Mouse (Mus musculus): Measurements from ENCODE around the gene Riiad1. TPM values are rescaled to one million over a fixed set of nuclear protein-coding genes. Genes with fewer than 3 reads are reported as not detected.

Gene Riiad1
- polyA plus RNA-seq (2016; fragmentation: Nextera tagmentation; extraction: Ambion mirVana), result 11.9 and 12.9 TPM in 2 replicates

GRCm38 (mm10) chr3:94480291-94480884, at the start of gene Riiad1:
Riiad1 (minus strand) TSS chr3:94480341.
- H3K4me3 ChIP-seq, result peak within 1 kb of the TSS; percentile 59
- 0 out of 2 replicates have a peak within 1 kb of the TSS, but pooled peaks have one; percentile 54 for H3K27ac ChIP-seq
- no peaks in the 10 kb centered on the region for H3K9me3 ChIP-seq
- 12% methylated on average over 16 of the region's 16 CpGs for WGBS
- H3K36me3 ChIP-seq, result peaks cover 15% of the 10 kb centered on the region; the same call in 1 of the 2 replicates
- peak within 1 kb of the TSS; percentile 86 for H3K9ac ChIP-seq
- H3K27me3 ChIP-seq (replicated peaks), result peaks cover 6% of the 10 kb centered on the region; the same call in 1 of the 2 replicates
- peak within 1 kb of the TSS; percentile 82 for H3K4me2 ChIP-seq (replicated peaks)
- no peak for ATAC-seq (ENCODE audit: low FRiP score, low read depth)
- H3K4me1 ChIP-seq, result peaks cover 69% of the 10 kb centered on the region

GRCm38 (mm10) chr3:94526731-94527130, 46.6 kb upstream of the Riiad1 start:
- 73% methylated on average over 2 of the region's 2 CpGs for WGBS
- H3K4me2 ChIP-seq (replicated peaks), result no peak overlapping the region
- no peaks in the 10 kb centered on the region for H3K27me3 ChIP-seq (replicated peaks)
- no peak overlapping the region for H3K4me3 ChIP-seq
- H3K27ac ChIP-seq, result no peak overlapping the region
- ATAC-seq (ENCODE audit: low FRiP score, low read depth), result no peak
- H3K4me1 ChIP-seq, result no peaks in the 10 kb centered on the region
- no peak overlapping the region for H3K9ac ChIP-seq
- no peaks in the 10 kb centered on the region for H3K9me3 ChIP-seq
- H3K36me3 ChIP-seq, result peaks cover 18% of the 10 kb centered on the region

DNA sequence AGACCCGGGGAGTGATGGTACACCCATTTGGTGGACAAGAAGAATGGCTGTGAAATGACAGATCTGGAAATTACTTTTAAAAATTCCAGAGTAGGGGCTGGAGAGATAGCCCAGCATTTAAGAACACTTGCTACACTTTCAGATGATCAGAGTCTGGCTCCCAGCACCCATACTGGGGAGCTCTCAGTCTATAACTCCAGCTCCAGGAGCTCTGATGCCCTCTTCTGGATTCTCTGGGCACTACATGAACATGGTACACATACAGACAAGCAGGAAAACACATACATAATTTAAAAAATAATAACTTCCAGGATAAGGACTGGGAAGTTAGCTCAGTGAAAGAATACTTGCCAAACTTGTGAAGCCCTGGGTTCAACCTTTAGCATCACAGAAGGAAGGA, 26.5 kb upstream of the Riiad1 start:
- H3K4me3 ChIP-seq, result no peak overlapping the region
- H3K27ac ChIP-seq, result no peak overlapping the region
- H3K9ac ChIP-seq, result no peak overlapping the region
- no peaks in the 10 kb centered on the region for H3K27me3 ChIP-seq (replicated peaks)
- no peak overlapping the region for H3K4me2 ChIP-seq (replicated peaks)
- H3K4me1 ChIP-seq, result no peaks in the 10 kb centered on the region
- 92% methylated on average over 1 of the region's 1 CpGs for WGBS
- no peaks in the 10 kb centered on the region for H3K9me3 ChIP-seq
- H3K36me3 ChIP-seq, result peaks cover 32% of the 10 kb centered on the region
- no peak for ATAC-seq (ENCODE audit: low FRiP score, low read depth)

- H3K4me2 ChIP-seq (replicated peaks), result no peak overlapping the region
- H3K4me3 ChIP-seq, result no peak overlapping the region
- no peak overlapping the region for H3K9ac ChIP-seq
- H3K9me3 ChIP-seq, result no peaks in the 10 kb centered on the region
- WGBS, result 73% methylated on average over 3 of the region's 3 CpGs
- peaks cover 17% of the 10 kb centered on the region for H3K36me3 ChIP-seq
- no peak overlapping the region for H3K27ac ChIP-seq
- no peaks in the 10 kb centered on the region for H3K27me3 ChIP-seq (replicated peaks)
- no peak for ATAC-seq (ENCODE audit: low FRiP score, low read depth)
- H3K4me1 ChIP-seq, result no peaks in the 10 kb centered on the region
These were observed 22.1 kb upstream of the Riiad1 start for GRCm38 (mm10) chr3:94502243-94502642.

GRCm38 (mm10) chr3:94497162-94497561, 17.0 kb upstream of the Riiad1 start:
- no peak overlapping the region for H3K4me2 ChIP-seq (replicated peaks)
- H3K4me3 ChIP-seq, result no peak overlapping the region
- 84% methylated on average over 4 of the region's 4 CpGs for whole genome bisulfite sequencing
- no peaks in the 10 kb centered on the region for H3K27me3 ChIP-seq (replicated peaks)
- peaks cover 11% of the 10 kb centered on the region for H3K36me3 ChIP-seq
- no peak overlapping the region for H3K27ac ChIP-seq
- ATAC-seq (ENCODE audit: low FRiP score, low read depth), result no peak
- no peaks in the 10 kb centered on the region for H3K4me1 ChIP-seq
- no peak overlapping the region for H3K9ac ChIP-seq
- no peaks in the 10 kb centered on the region for H3K9me3 ChIP-seq

GRCm38 (mm10) chr3:94487581-94487980, 7.4 kb upstream of the Riiad1 start:
- ATAC-seq (ENCODE audit: low FRiP score, low read depth), result no peak
- Histone ChIP-seq H3K9me3 (no peaks in the 10 kb centered on the region), H3K4me1 (peaks cover 41% of the 10 kb centered on the region), H3K27ac (no peak overlapping the region), H3K4me2 (replicated peaks) (no peak overlapping the region), H3K36me3 (peaks cover 68% of the 10 kb centered on the region), H3K9ac (no peak overlapping the region), H3K27me3 (replicated peaks) (no peaks in the 10 kb centered on the region), H3K4me3 (no peak overlapping the region)
- WGBS, result 84% methylated on average over 6 of the region's 6 CpGs

GRCm38 (mm10) chr3:94485922-94486321, 5.8 kb upstream of the Riiad1 start:
- no peak overlapping the region for H3K9ac ChIP-seq
- WGBS, result 75% methylated on average over 7 of the region's 7 CpGs
- no peak overlapping the region for H3K4me2 ChIP-seq (replicated peaks)
- no peak overlapping the region for H3K27ac ChIP-seq
- no peak overlapping the region for H3K4me3 ChIP-seq
- no peaks in the 10 kb centered on the region for H3K9me3 ChIP-seq
- peaks cover 57% of the 10 kb centered on the region for H3K4me1 ChIP-seq
- no peak for ATAC-seq (ENCODE audit: low FRiP score, low read depth)
- H3K36me3 ChIP-seq, result peaks cover 66% of the 10 kb centered on the region
- H3K27me3 ChIP-seq (replicated peaks), result no peaks in the 10 kb centered on the region

DNA sequence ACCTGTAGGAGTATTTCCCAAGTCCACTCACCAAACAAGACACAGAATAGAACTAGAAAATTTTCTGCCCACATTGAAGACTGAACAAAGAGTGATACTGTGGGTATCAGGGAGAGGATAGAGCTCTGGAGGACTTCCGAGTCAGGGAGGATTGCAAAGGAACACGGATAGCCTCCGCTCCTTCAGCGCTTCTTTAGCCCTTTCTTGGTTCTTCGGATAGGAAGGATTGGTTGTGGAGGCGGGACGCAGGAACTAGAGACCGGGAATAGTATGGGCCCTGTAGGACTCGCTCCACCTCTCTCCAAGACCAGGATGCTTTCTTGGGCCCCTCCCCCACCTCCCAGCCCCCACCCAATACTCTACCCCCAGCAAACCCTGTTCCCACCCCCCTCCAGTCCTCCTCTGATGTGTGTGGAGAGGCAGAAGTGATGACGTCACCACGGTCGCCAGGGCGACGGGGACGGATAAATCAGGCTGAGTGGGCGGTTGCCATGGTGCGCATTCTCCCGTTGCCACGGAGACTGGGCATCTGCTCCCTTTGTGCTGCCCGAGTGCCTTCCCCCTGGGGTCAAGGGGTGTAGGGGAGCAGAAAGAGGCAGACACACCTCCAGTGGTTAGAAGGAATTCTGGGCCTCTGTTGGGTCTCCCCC, 3.8 kb upstream of the Riiad1 start:
- WGBS, result 11% methylated on average over 20 of the region's 20 CpGs
- peak overlapping the region; percentile 71 for H3K27ac ChIP-seq
- peak overlapping the region; percentile 55 for H3K4me2 ChIP-seq (replicated peaks)
- H3K36me3 ChIP-seq, result peaks cover 47% of the 10 kb centered on the region
- H3K4me3 ChIP-seq, result no peak overlapping the region
- ATAC-seq (ENCODE audit: low FRiP score, low read depth), result peak; percentile 94
- peaks cover 6% of the 10 kb centered on the region; the same call in 1 of the 2 replicates for H3K27me3 ChIP-seq (replicated peaks)
- H3K4me1 ChIP-seq, result peaks cover 68% of the 10 kb centered on the region
- no peaks in the 10 kb centered on the region for H3K9me3 ChIP-seq
- H3K9ac ChIP-seq, result no peak overlapping the region; the same call in 1 of the 2 replicates

GRCm38 (mm10) chr3:94482764-94483385, 2.7 kb upstream of the Riiad1 start:
- 86% methylated on average over 17 of the region's 17 CpGs for WGBS
- peaks cover 37% of the 10 kb centered on the region for H3K36me3 ChIP-seq

DNA sequence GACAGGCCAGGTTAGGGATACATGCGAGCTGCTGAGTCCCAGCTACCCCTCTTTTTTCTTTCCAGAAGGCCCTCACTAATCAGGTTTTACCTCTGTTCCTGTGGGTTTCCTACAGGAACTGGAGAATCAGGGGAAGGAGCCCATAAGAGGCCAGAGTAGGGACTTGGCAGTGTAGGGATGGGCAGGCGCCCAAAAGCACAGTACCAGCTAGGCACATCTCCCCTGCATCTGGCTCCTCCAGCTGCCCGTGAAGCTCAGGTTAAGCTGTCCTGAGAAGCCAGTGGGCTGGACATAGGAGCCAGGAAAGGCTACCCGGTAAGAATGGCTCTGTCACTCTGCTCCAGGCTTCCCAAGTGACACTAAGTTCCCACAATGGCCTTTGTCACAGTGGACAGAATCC, 1.3 kb upstream of the Riiad1 start:
- H3K9me3 ChIP-seq, result no peaks in the 10 kb centered on the region
- H3K9ac ChIP-seq, result no peak overlapping the region
- ATAC-seq (ENCODE audit: low FRiP score, low read depth), result no peak
- H3K4me1 ChIP-seq, result peaks cover 73% of the 10 kb centered on the region
- H3K36me3 ChIP-seq, result peaks cover 23% of the 10 kb centered on the region; the same call in 1 of the 2 replicates
- H3K27ac ChIP-seq, result no peak overlapping the region
- peaks cover 6% of the 10 kb centered on the region; the same call in 1 of the 2 replicates for H3K27me3 ChIP-seq (replicated peaks)
- H3K4me3 ChIP-seq, result no peak overlapping the region
- H3K4me2 ChIP-seq (replicated peaks), result peak overlapping the region; percentile 82
- WGBS, result 71% methylated on average over 4 of the region's 4 CpGs

More at GRCm38 (mm10) chr3:94482764-94483385, 2.7 kb upstream of the Riiad1 start:
- no peak for ATAC-seq (ENCODE audit: low FRiP score, low read depth)
- Histone ChIP-seq H3K4me2 (replicated peaks) (peak overlapping the region; percentile 55), H3K4me3 (no peak overlapping the region), H3K27me3 (replicated peaks) (peaks cover 6% of the 10 kb centered on the region; the same call in 1 of the 2 replicates), H3K9me3 (no peaks in the 10 kb centered on the region), H3K27ac (peak overlapping the region; percentile 71), H3K9ac (no peak overlapping the region), H3K4me1 (peaks cover 71% of the 10 kb centered on the region)

DNA sequence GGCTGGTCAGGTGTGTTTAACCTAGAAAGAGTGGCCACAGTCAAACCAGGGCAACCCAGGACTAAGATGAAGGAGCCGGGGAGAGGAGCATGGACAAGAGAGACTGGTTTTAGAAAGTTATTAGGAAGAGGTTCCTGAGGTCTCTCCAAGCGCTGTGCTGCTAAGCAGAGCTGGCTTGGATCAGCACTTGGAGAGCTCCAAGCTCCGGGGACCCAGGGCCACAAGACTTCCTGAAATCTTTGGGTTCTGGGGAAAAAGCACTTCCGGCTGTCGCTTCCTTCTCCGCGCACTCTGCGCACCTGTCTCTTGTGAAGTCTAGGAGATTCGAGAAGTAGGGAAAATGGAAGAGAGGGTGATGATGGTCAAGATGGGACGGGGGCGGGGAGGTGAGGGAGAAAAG, 577 bp downstream of the Riiad1 start:
- Histone ChIP-seq H3K4me1 (peaks cover 61% of the 10 kb centered on the region), H3K9ac (peak overlapping the region; percentile 86), H3K4me2 (replicated peaks) (peak overlapping the region; percentile 82), H3K36me3 (peaks cover 9% of the 10 kb centered on the region; the same call in 1 of the 2 replicates), H3K27ac (no peak overlapping the region), H3K4me3 (peak overlapping the region; percentile 59), H3K9me3 (no peaks in the 10 kb centered on the region), H3K27me3 (replicated peaks) (peaks cover 6% of the 10 kb centered on the region; the same call in 1 of the 2 replicates)
- ATAC-seq (ENCODE audit: low FRiP score, low read depth), result no peak
- 11% methylated on average over 10 of the region's 11 CpGs for WGBS

GRCm38 (mm10) chr3:94478591-94479169, 1.5 kb downstream of the Riiad1 start:
- Histone ChIP-seq H3K27ac (peak overlapping the region; percentile 54), H3K4me2 (replicated peaks) (peak overlapping the region; percentile 82), H3K4me3 (peak overlapping the region; percentile 59), H3K9me3 (no peaks in the 10 kb centered on the region), H3K9ac (peak overlapping the region; percentile 86), H3K4me1 (peaks cover 53% of the 10 kb centered on the region), H3K36me3 (peaks cover 9% of the 10 kb centered on the region; the same call in 1 of the 2 replicates), H3K27me3 (replicated peaks) (peaks cover 6% of the 10 kb centered on the region; the same call in 1 of the 2 replicates)
- peak; percentile 19 for ATAC-seq (ENCODE audit: low FRiP score, low read depth)
- 4% methylated on average over 9 of the region's 9 CpGs for WGBS

Measured in neural tube, embryonic 12.5 days (tissue).